Mouse (Mus musculus): Measurements from ENCODE around the gene Frmd8. TPM values are rescaled to one million over a fixed set of nuclear protein-coding genes. Genes with fewer than 3 reads are reported as not detected.

The Frmd8 gene
- polyA plus RNA-seq, 1 experiment, result 25.3 TPM

DNA sequence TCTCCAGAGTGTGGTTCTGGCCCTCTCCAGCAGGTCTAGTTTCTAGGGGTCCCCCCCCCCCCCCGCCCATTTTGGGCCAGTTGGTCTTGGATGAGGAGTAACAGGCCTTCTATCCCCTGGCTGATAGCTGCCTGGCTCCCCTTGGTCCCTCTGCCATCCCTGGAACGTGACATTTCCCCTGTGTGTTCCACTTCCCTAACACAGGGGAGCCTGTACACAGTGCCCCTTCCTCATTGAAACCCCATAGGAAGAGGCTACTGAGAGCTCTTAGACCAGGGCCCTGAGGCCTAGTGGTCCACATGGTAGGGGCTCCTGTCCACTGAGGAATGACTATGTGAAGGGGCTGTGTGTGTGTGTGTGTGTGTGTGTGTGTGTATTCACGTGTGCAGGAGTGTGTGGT, 67.3 kb downstream of the Frmd8 start:
- Histone ChIP-seq H3K4me3 (ENCODE audit: control insufficient read depth, low read depth, low read length) (no peak overlapping the region), H3K4me1 (ENCODE audit: control insufficient read depth, insufficient read depth, low read length) (peaks cover 36% of the 10 kb centered on the region), H3K27me3 (ENCODE audit: control insufficient read depth, insufficient read depth, low read length) (no peaks in the 10 kb centered on the region), H3K27ac (ENCODE audit: control insufficient read depth, insufficient read depth, low read depth, low read length) (no peak overlapping the region), H3K36me3 (ENCODE audit: control insufficient read depth, insufficient read depth, low read length) (no peaks in the 10 kb centered on the region)
- TF ChIP-seq CTCF (IDR thresholded peaks at IDR 0.05; ENCODE audit: control insufficient read depth, insufficient read depth, insufficient replicate concordance, low read depth, low read length), result no peak
- TF ChIP-seq POLR2A (IDR thresholded peaks at IDR 0.05; ENCODE audit: control insufficient read depth, low read depth, low read length), result no peak

DNA sequence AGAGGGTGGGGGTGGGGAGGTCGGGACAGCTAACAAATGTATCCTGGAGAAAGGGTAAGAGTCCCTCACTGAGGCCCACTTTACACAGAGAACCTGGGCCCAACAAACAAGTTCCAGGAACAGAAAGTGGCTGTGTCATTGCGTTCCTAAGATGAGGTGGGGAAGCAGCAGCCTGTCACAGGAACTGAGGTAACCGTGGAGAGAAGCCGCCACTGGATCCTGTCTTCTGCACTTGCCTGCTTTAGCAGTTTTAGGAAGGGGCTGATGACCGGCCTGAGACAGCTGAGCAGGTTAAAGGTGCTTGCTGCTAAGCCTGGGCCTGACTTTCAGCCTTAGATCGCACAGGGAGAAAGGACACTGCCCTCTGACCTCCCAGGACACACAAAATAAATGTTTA, 68.3 kb downstream of the Frmd8 start:
- no peaks in the 10 kb centered on the region for H3K36me3 ChIP-seq (ENCODE audit: control insufficient read depth, insufficient read depth, low read length)
- no peak overlapping the region for H3K4me3 ChIP-seq (ENCODE audit: control insufficient read depth, low read depth, low read length)
- TF ChIP-seq CTCF (IDR thresholded peaks at IDR 0.05; ENCODE audit: control insufficient read depth, insufficient read depth, insufficient replicate concordance, low read depth, low read length) (no peak), POLR2A (IDR thresholded peaks at IDR 0.05; ENCODE audit: control insufficient read depth, low read depth, low read length) (no peak)
- H3K4me1 ChIP-seq (ENCODE audit: control insufficient read depth, insufficient read depth, low read length), result peaks cover 38% of the 10 kb centered on the region
- no peaks in the 10 kb centered on the region for H3K27me3 ChIP-seq (ENCODE audit: control insufficient read depth, insufficient read depth, low read length)
- H3K27ac ChIP-seq (ENCODE audit: control insufficient read depth, insufficient read depth, low read depth, low read length), result peak overlapping the region; percentile 67

DNA sequence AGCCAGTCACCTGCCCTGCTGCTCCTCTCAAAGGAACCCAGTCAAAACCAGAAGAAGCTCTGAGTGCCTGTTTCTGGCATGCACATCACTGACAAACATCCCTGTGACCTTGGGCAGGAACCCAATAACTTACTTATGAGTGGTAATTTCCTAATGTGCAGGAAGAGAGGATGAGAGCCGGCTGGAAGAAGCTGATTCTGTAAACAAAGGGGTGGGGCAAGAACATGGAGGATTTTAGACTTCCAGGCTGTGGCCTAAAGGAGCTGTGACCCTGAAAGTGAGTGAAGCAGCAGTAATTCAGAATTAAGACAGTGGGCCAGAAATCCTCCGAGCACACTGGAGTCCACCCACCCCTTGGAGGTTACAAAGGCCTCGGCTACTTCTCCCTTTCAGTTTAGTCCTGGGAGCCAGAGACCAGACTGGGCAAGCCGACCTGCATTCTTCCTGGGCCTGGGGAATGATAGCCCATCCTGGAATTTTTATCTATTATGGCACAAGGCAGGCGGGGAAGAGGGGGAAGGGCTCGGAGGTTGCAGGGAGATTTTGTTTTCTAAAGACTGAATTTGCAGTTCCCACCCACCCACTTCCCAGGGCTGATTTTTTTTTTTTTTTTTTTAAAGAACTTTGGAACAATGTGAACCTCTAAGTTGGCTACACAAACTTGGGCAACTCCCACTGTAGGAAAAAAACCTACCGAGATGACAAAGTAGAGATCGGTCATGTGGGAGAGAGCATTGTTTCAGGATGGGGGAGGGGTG, 68.8 kb downstream of the Frmd8 start:
- TF ChIP-seq POLR2A (IDR thresholded peaks at IDR 0.05; ENCODE audit: control insufficient read depth, low read depth, low read length) (no peak), CTCF (IDR thresholded peaks at IDR 0.05; ENCODE audit: control insufficient read depth, insufficient read depth, insufficient replicate concordance, low read depth, low read length) (no peak)
- no peaks in the 10 kb centered on the region for H3K36me3 ChIP-seq (ENCODE audit: control insufficient read depth, insufficient read depth, low read length)
- H3K27ac ChIP-seq (ENCODE audit: control insufficient read depth, insufficient read depth, low read depth, low read length), result peak overlapping the region; percentile 91
- H3K27me3 ChIP-seq (ENCODE audit: control insufficient read depth, insufficient read depth, low read length), result no peaks in the 10 kb centered on the region
- peaks cover 33% of the 10 kb centered on the region for H3K4me1 ChIP-seq (ENCODE audit: control insufficient read depth, insufficient read depth, low read length)
- H3K4me3 ChIP-seq (ENCODE audit: control insufficient read depth, low read depth, low read length), result no peak overlapping the region; the same call in 1 of the 2 replicates

DNA sequence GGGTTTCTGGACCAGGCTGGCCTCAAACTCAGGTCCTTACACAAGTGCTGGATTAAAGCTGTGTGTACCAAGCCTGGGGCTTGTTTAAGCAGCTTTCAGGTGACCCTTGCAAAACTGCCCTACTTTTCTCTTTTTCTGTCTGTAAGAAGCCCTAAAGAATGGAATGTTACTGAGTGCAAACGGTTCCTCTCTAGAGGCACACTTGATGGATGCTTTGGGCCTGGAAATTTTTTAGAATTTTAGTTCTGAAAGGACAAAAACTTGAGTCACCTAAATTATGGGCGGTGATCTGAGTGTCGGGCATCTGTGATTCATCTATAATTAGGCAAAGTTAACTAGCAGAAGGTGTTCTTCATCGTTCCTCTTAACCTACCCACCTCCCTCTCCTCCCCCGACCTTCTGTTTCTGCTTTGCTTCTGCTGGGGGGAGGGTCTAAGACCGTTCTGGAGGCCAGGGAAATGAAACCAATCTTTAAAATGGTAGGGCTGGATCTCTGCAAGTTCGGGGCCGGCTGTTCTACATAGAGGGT, 70.6 kb downstream of the Frmd8 start:
- Histone ChIP-seq H3K36me3 (ENCODE audit: control insufficient read depth, insufficient read depth, low read length) (peaks cover 4% of the 10 kb centered on the region), H3K4me3 (ENCODE audit: control insufficient read depth, low read depth, low read length) (peak overlapping the region; percentile 100), H3K27me3 (ENCODE audit: control insufficient read depth, insufficient read depth, low read length) (no peaks in the 10 kb centered on the region), H3K4me1 (ENCODE audit: control insufficient read depth, insufficient read depth, low read length) (peaks cover 23% of the 10 kb centered on the region), H3K27ac (ENCODE audit: control insufficient read depth, insufficient read depth, low read depth, low read length) (peak overlapping the region; percentile 100)
- no peak for TF ChIP-seq CTCF (IDR thresholded peaks at IDR 0.05; ENCODE audit: control insufficient read depth, insufficient read depth, insufficient replicate concordance, low read depth, low read length)
- TF ChIP-seq POLR2A (IDR thresholded peaks at IDR 0.05; ENCODE audit: control insufficient read depth, low read depth, low read length), result no peak

- H3K27ac ChIP-seq (ENCODE audit: control insufficient read depth, insufficient read depth, low read depth, low read length), result peak overlapping the region; percentile 100
- TF ChIP-seq CTCF (IDR thresholded peaks at IDR 0.05; ENCODE audit: control insufficient read depth, insufficient read depth, insufficient replicate concordance, low read depth, low read length), result no peak
- no peak for TF ChIP-seq POLR2A (IDR thresholded peaks at IDR 0.05; ENCODE audit: control insufficient read depth, low read depth, low read length)
- H3K4me3 ChIP-seq (ENCODE audit: control insufficient read depth, low read depth, low read length), result peak overlapping the region; percentile 100
- peaks cover 23% of the 10 kb centered on the region for H3K4me1 ChIP-seq (ENCODE audit: control insufficient read depth, insufficient read depth, low read length)
- peaks cover 4% of the 10 kb centered on the region for H3K36me3 ChIP-seq (ENCODE audit: control insufficient read depth, insufficient read depth, low read length)
- no peaks in the 10 kb centered on the region for H3K27me3 ChIP-seq (ENCODE audit: control insufficient read depth, insufficient read depth, low read length)
Measured at GRCm38 (mm10) chr19:5803881-5804279, 71.2 kb downstream of the Frmd8 start.

- H3K4me1 ChIP-seq (ENCODE audit: control insufficient read depth, insufficient read depth, low read length), result peaks cover 23% of the 10 kb centered on the region
- H3K27me3 ChIP-seq (ENCODE audit: control insufficient read depth, insufficient read depth, low read length), result no peaks in the 10 kb centered on the region
- peaks cover 6% of the 10 kb centered on the region for H3K36me3 ChIP-seq (ENCODE audit: control insufficient read depth, insufficient read depth, low read length)
- peak overlapping the region; percentile 100 for H3K27ac ChIP-seq (ENCODE audit: control insufficient read depth, insufficient read depth, low read depth, low read length)
- peak overlapping the region; percentile 100 for H3K4me3 ChIP-seq (ENCODE audit: control insufficient read depth, low read depth, low read length)
- TF ChIP-seq POLR2A (IDR thresholded peaks at IDR 0.05; ENCODE audit: control insufficient read depth, low read depth, low read length) (peak; percentile 85), CTCF (IDR thresholded peaks at IDR 0.05; ENCODE audit: control insufficient read depth, insufficient read depth, insufficient replicate concordance, low read depth, low read length) (0 out of 2 replicates have a peak, but pooled peaks have one; percentile 8)
Measured at GRCm38 (mm10) chr19:5803041-5803880, 71.8 kb downstream of the Frmd8 start.

GRCm38 (mm10) chr19:5802787-5803040, 72.4 kb downstream of the Frmd8 start:
- Histone ChIP-seq H3K4me3 (ENCODE audit: control insufficient read depth, low read depth, low read length) (peak overlapping the region; percentile 100), H3K4me1 (ENCODE audit: control insufficient read depth, insufficient read depth, low read length) (peaks cover 23% of the 10 kb centered on the region), H3K27me3 (ENCODE audit: control insufficient read depth, insufficient read depth, low read length) (no peaks in the 10 kb centered on the region), H3K36me3 (ENCODE audit: control insufficient read depth, insufficient read depth, low read length) (peaks cover 8% of the 10 kb centered on the region), H3K27ac (ENCODE audit: control insufficient read depth, insufficient read depth, low read depth, low read length) (peak overlapping the region; percentile 100)
- TF ChIP-seq CTCF (IDR thresholded peaks at IDR 0.05; ENCODE audit: control insufficient read depth, insufficient read depth, insufficient replicate concordance, low read depth, low read length) (no peak), POLR2A (IDR thresholded peaks at IDR 0.05; ENCODE audit: control insufficient read depth, low read depth, low read length) (no peak)

Data from testis, adult 2 months (tissue).